Mouse (Mus musculus) spleen, postnatal 4 days (tissue): ENCODE data around the gene Foxj1.
A peak's percentile ranks its signal among the peaks of the same experiment; 100 is the strongest.

ENCODE experiments used
- DNase-seq, 2 experiments: peaks; one replicate each; pipeline ENCODE4 v3.0.0; 2022; ENCODE audit warnings: low spot score in 2 of 2

The Foxj1 gene

GRCm38 (mm10) chr11:116305423-116305822 lies 29.8 kb downstream of the Foxj1 start:
- no peak for DNase-seq

- no peak for DNase-seq
These were observed 36.6 kb downstream of the Foxj1 start for GRCm38 (mm10) chr11:116298621-116299020.

GRCm38 (mm10) chr11:116298221-116298620 lies 37.0 kb downstream of the Foxj1 start:
- no peak for DNase-seq

- no peak for DNase-seq
These were observed 38.2 kb downstream of the Foxj1 start for GRCm38 (mm10) chr11:116297017-116297416.

GRCm38 (mm10) chr11:116296191-116296734 lies 38.9 kb downstream of the Foxj1 start:
- DNase-seq = no peak

GRCm38 (mm10) chr11:116294319-116294718 lies 40.9 kb downstream of the Foxj1 start:
- peak in 1 of 2 experiments; percentile 50 for DNase-seq

GRCm38 (mm10) chr11:116293538-116294137 lies 41.6 kb downstream of the Foxj1 start:
- DNase-seq = no peak

GRCm38 (mm10) chr11:116292401-116292800 lies 42.8 kb downstream of the Foxj1 start:
- peak in 1 of 2 experiments; percentile 57 for DNase-seq

- DNase-seq = no peak
These were observed 44.6 kb downstream of the Foxj1 start for GRCm38 (mm10) chr11:116290556-116290955.

GRCm38 (mm10) chr11:116287351-116287750 lies 47.8 kb downstream of the Foxj1 start:
- DNase-seq = no peak

- no peak for DNase-seq
These were observed 49.4 kb downstream of the Foxj1 start for GRCm38 (mm10) chr11:116285770-116286191.

- DNase-seq = no peak
These were observed 51.2 kb downstream of the Foxj1 start for GRCm38 (mm10) chr11:116283982-116284381.

GRCm38 (mm10) chr11:116282912-116283521 lies 52.2 kb downstream of the Foxj1 start:
- DNase-seq = no peak

GRCm38 (mm10) chr11:116282089-116282488 lies 53.1 kb downstream of the Foxj1 start:
- no peak for DNase-seq

GRCm38 (mm10) chr11:116281671-116282070 lies 53.5 kb downstream of the Foxj1 start:
- no peak for DNase-seq

- no peak for DNase-seq
These were observed 54.2 kb downstream of the Foxj1 start, which contains the start of gene Galr2 for GRCm38 (mm10) chr11:116280751-116281663. TSS of gene Galr2 (plus strand) at chr11:116280939.
